Mouse (Mus musculus): Measurements from ENCODE around the gene Cyb5rl. TPM values are rescaled to one million over a fixed set of nuclear protein-coding genes. Genes with fewer than 3 reads are reported as not detected.

Gene Cyb5rl
- total RNA-seq, 1 experiment = 9.3 TPM

GRCm38 (mm10) chr4:107051889-107052288 is 14.9 kb upstream of the Cyb5rl start:
- DNase-seq (ENCODE audit: low read depth, low spot score) = no peak
- in situ Hi-C loops (cut with MboI; ENCODE audit: low sequenced_read_pairs in 2 of 2, unreplicated experiment in 2 of 2) = no loop called here
- TF ChIP-seq ZC3H11A (IDR thresholded peaks at IDR 0.05; ENCODE audit: borderline replicate concordance, low read depth, low read length) = no peak

DNA sequence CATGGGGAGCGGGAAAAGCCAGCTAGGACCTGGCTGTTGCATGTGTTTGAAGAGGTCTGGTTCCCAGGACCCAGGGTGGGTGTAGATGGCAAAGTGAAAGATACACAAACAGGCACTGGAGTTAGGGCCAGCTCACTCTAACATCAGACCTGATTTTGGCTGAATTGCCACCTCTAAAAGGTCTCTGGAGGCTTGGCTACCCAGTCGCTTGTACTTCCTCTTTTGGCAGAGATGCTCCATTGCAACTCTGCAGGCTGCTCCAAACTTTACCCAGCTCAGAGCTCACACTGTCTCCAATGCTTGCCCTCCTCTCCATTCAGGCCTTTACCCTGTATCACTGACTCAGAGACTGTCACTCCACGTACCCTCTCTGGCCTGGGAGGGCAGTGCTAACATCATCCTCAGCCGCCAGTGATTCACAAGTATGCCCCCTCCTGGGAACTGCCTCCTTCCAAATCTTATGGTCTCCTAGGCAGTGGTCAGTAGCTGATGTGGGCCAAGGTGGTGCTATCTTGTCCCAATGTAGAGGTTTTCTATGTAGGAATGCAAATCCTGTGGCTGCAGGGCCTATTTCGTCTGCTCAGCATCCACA is 13.7 kb upstream of the Cyb5rl start:
- DNase-seq (ENCODE audit: low read depth, low spot score) = no peak
- H3K4me3 ChIP-seq (ENCODE audit: insufficient read depth in 1 of 2, low read depth in 1 of 2, low read length in 2 of 2, poor library complexity in 1 of 2, severe bottlenecking in 1 of 2) = no peak overlapping the region
- H3K27ac ChIP-seq (ENCODE audit: insufficient read depth, low read depth, low read length, poor library complexity, severe bottlenecking) = no peak overlapping the region; the same call in 1 of the 2 replicates
- no peaks in the 10 kb centered on the region for H3K9me3 ChIP-seq (ENCODE audit: control insufficient read depth, insufficient read depth, low read depth, low read length)
- H3K9ac ChIP-seq (ENCODE audit: insufficient read depth, low read depth, low read length, poor library complexity, severe bottlenecking) = no peak overlapping the region
- TF ChIP-seq ZC3H11A (IDR thresholded peaks at IDR 0.05; ENCODE audit: borderline replicate concordance, low read depth, low read length) = no peak
- TF ChIP-seq HCFC1 (IDR thresholded peaks at IDR 0.05; ENCODE audit: borderline replicate concordance, insufficient read depth, low read length) = no peak
- no peak for TF ChIP-seq MAFK (IDR thresholded peaks at IDR 0.05; ENCODE audit: insufficient read depth, low read depth, low read length)
- no peak for TF ChIP-seq CHD2 (IDR thresholded peaks at IDR 0.05; ENCODE audit: low read depth, low read length)
- TF ChIP-seq ZNF384 (IDR thresholded peaks at IDR 0.05; ENCODE audit: low read depth, low read length) = no peak
- peaks cover 19% of the 10 kb centered on the region for H3K36me3 ChIP-seq (ENCODE audit: control insufficient read depth, insufficient read depth, low read length, poor library complexity, severe bottlenecking)
- H3K4me1 ChIP-seq (ENCODE audit: control insufficient read depth in 2 of 2, insufficient read depth in 2 of 2, low read length in 2 of 2, poor library complexity in 1 of 2) = no peaks in the 10 kb centered on the region; a peak in 1 of 4 replicates
- in situ Hi-C loops (cut with MboI; ENCODE audit: low sequenced_read_pairs in 2 of 2, unreplicated experiment in 2 of 2) = no loop called here

More at GRCm38 (mm10) chr4:107051889-107052288, 14.9 kb upstream of the Cyb5rl start:
- no peaks in the 10 kb centered on the region for H3K9me3 ChIP-seq (ENCODE audit: control insufficient read depth, insufficient read depth, low read depth, low read length)
- no peak overlapping the region for H3K4me3 ChIP-seq (ENCODE audit: insufficient read depth in 1 of 2, low read depth in 1 of 2, low read length in 2 of 2, poor library complexity in 1 of 2, severe bottlenecking in 1 of 2)
- no peak overlapping the region for H3K9ac ChIP-seq (ENCODE audit: insufficient read depth, low read depth, low read length, poor library complexity, severe bottlenecking)
- H3K27ac ChIP-seq (ENCODE audit: insufficient read depth, low read depth, low read length, poor library complexity, severe bottlenecking) = no peak overlapping the region
- H3K4me1 ChIP-seq (ENCODE audit: control insufficient read depth in 2 of 2, insufficient read depth in 2 of 2, low read length in 2 of 2, poor library complexity in 1 of 2) = no peaks in the 10 kb centered on the region; a peak in 1 of 4 replicates
- H3K36me3 ChIP-seq (ENCODE audit: control insufficient read depth, insufficient read depth, low read length, poor library complexity, severe bottlenecking) = peaks cover 18% of the 10 kb centered on the region

GRCm38 (mm10) chr4:107056088-107056487 is 10.7 kb upstream of the Cyb5rl start:
- Histone ChIP-seq H3K4me1 (ENCODE audit: control insufficient read depth in 2 of 2, insufficient read depth in 2 of 2, low read length in 2 of 2, poor library complexity in 1 of 2) (no peaks in the 10 kb centered on the region; a peak in 1 of 4 replicates), H3K4me3 (ENCODE audit: insufficient read depth in 1 of 2, low read depth in 1 of 2, low read length in 2 of 2, poor library complexity in 1 of 2, severe bottlenecking in 1 of 2) (no peak overlapping the region), H3K27ac (ENCODE audit: insufficient read depth, low read depth, low read length, poor library complexity, severe bottlenecking) (no peak overlapping the region), H3K36me3 (ENCODE audit: control insufficient read depth, insufficient read depth, low read length, poor library complexity, severe bottlenecking) (peaks cover 36% of the 10 kb centered on the region), H3K9ac (ENCODE audit: insufficient read depth, low read depth, low read length, poor library complexity, severe bottlenecking) (no peak overlapping the region), H3K9me3 (ENCODE audit: control insufficient read depth, insufficient read depth, low read depth, low read length) (no peaks in the 10 kb centered on the region)
- TF ChIP-seq CHD2 (IDR thresholded peaks at IDR 0.05; ENCODE audit: low read depth, low read length) (no peak), ZC3H11A (IDR thresholded peaks at IDR 0.05; ENCODE audit: borderline replicate concordance, low read depth, low read length) (no peak), HCFC1 (IDR thresholded peaks at IDR 0.05; ENCODE audit: borderline replicate concordance, insufficient read depth, low read length) (no peak), MAFK (IDR thresholded peaks at IDR 0.05; ENCODE audit: insufficient read depth, low read depth, low read length) (no peak), ZNF384 (IDR thresholded peaks at IDR 0.05; ENCODE audit: low read depth, low read length) (no peak)
- DNase-seq (ENCODE audit: low read depth, low spot score) = no peak
- in situ Hi-C loops (cut with MboI; ENCODE audit: low sequenced_read_pairs in 2 of 2, unreplicated experiment in 2 of 2) = no loop called here

GRCm38 (mm10) chr4:107058346-107058745 is 8.4 kb upstream of the Cyb5rl start:
- peaks cover 49% of the 10 kb centered on the region for H3K36me3 ChIP-seq (ENCODE audit: control insufficient read depth, insufficient read depth, low read length, poor library complexity, severe bottlenecking)
- in situ Hi-C loops (cut with MboI; ENCODE audit: low sequenced_read_pairs in 2 of 2, unreplicated experiment in 2 of 2) = no loop called here

DNA sequence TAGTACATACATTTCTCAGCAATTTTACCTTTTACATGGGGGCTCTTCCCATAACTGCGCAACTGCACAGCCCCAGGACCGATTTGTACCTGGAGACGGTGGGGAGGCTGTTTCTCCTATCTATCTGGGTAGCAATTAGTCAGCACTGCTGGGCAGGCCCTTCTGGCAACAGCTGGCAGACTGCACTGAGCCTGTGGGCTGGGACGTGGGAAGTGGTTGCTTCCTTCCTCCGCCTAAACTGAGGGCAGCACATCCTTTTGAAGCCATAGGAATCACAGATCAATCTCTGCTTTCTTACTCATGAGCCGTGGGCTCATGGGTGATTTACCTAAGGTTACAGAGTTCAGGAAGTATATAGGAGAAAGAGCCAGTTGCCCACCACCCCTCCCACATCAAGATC is 8.0 kb upstream of the Cyb5rl start:
- Histone ChIP-seq H3K4me3 (ENCODE audit: insufficient read depth in 1 of 2, low read depth in 1 of 2, low read length in 2 of 2, poor library complexity in 1 of 2, severe bottlenecking in 1 of 2) (no peak overlapping the region), H3K9me3 (ENCODE audit: control insufficient read depth, insufficient read depth, low read depth, low read length) (no peaks in the 10 kb centered on the region), H3K4me1 (ENCODE audit: control insufficient read depth in 2 of 2, insufficient read depth in 2 of 2, low read length in 2 of 2, poor library complexity in 1 of 2) (no peaks in the 10 kb centered on the region), H3K9ac (ENCODE audit: insufficient read depth, low read depth, low read length, poor library complexity, severe bottlenecking) (no peak overlapping the region), H3K27ac (ENCODE audit: insufficient read depth, low read depth, low read length, poor library complexity, severe bottlenecking) (no peak overlapping the region), H3K36me3 (ENCODE audit: control insufficient read depth, insufficient read depth, low read length, poor library complexity, severe bottlenecking) (peaks cover 52% of the 10 kb centered on the region)
- in situ Hi-C loops (cut with MboI; ENCODE audit: low sequenced_read_pairs in 2 of 2, unreplicated experiment in 2 of 2) = no loop called here
- TF ChIP-seq HCFC1 (IDR thresholded peaks at IDR 0.05; ENCODE audit: borderline replicate concordance, insufficient read depth, low read length) (no peak), ZNF384 (IDR thresholded peaks at IDR 0.05; ENCODE audit: low read depth, low read length) (no peak), MAFK (IDR thresholded peaks at IDR 0.05; ENCODE audit: insufficient read depth, low read depth, low read length) (no peak), CHD2 (IDR thresholded peaks at IDR 0.05; ENCODE audit: low read depth, low read length) (no peak), ZC3H11A (IDR thresholded peaks at IDR 0.05; ENCODE audit: borderline replicate concordance, low read depth, low read length) (no peak)
- DNase-seq (ENCODE audit: low read depth, low spot score) = no peak

More at GRCm38 (mm10) chr4:107058346-107058745, 8.4 kb upstream of the Cyb5rl start:
- DNase-seq (ENCODE audit: low read depth, low spot score) = no peak
- TF ChIP-seq ZC3H11A (IDR thresholded peaks at IDR 0.05; ENCODE audit: borderline replicate concordance, low read depth, low read length) = no peak
- no peak for TF ChIP-seq ZNF384 (IDR thresholded peaks at IDR 0.05; ENCODE audit: low read depth, low read length)
- no peak for TF ChIP-seq HCFC1 (IDR thresholded peaks at IDR 0.05; ENCODE audit: borderline replicate concordance, insufficient read depth, low read length)
- TF ChIP-seq CHD2 (IDR thresholded peaks at IDR 0.05; ENCODE audit: low read depth, low read length) = no peak
- TF ChIP-seq MAFK (IDR thresholded peaks at IDR 0.05; ENCODE audit: insufficient read depth, low read depth, low read length) = no peak
- no peak overlapping the region for H3K4me3 ChIP-seq (ENCODE audit: insufficient read depth in 1 of 2, low read depth in 1 of 2, low read length in 2 of 2, poor library complexity in 1 of 2, severe bottlenecking in 1 of 2)
- no peak overlapping the region for H3K27ac ChIP-seq (ENCODE audit: insufficient read depth, low read depth, low read length, poor library complexity, severe bottlenecking)
- H3K9ac ChIP-seq (ENCODE audit: insufficient read depth, low read depth, low read length, poor library complexity, severe bottlenecking) = no peak overlapping the region
- no peaks in the 10 kb centered on the region for H3K4me1 ChIP-seq (ENCODE audit: control insufficient read depth in 2 of 2, insufficient read depth in 2 of 2, low read length in 2 of 2, poor library complexity in 1 of 2)
- H3K9me3 ChIP-seq (ENCODE audit: control insufficient read depth, insufficient read depth, low read depth, low read length) = no peaks in the 10 kb centered on the region

Measured in ES-E14 (cell line).